Mouse (Mus musculus): Measurements from ENCODE around the gene Galns. TPM values are rescaled to one million over a fixed set of nuclear protein-coding genes. Genes with fewer than 3 reads are reported as not detected.

Galns gene
- polyA plus RNA-seq, 1 experiment = 0.07 TPM

DNA sequence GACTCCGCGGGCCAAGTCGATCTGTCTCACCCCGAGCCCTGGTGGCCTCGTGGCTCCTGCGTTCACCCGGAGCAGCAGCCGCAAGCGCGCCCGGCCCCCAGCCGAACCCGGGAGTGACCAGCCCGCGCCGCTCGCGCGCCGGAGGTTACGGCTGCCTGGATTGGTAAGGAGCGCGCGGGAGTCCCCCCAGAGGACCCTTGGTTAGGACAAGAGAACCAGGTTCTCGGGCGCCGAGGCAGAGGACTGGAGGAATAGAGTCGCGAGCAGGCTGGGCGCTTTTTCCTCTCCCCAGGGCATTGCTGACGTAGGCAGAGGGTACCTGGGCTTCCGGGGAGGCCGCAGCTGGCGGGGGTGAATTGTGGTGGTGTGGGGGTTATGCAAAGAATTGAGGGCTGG lies 43.2 kb downstream of the Galns start:
- Histone ChIP-seq H3K4me1 (ENCODE audit: control insufficient read depth) (peaks cover 73% of the 10 kb centered on the region), H3K9me3 (ENCODE audit: control insufficient read depth, low read length) (no peaks in the 10 kb centered on the region; the same call in 1 of the 2 replicates), H3K27me3 (ENCODE audit: control insufficient read depth) (no peaks in the 10 kb centered on the region; the same call in 1 of the 2 replicates), H3K36me3 (ENCODE audit: control insufficient read depth) (peaks cover 45% of the 10 kb centered on the region), H3K4me3 (replicated peaks) (peak overlapping the region; percentile 82)
- TF ChIP-seq TAL1 (IDR thresholded peaks at IDR 0.05; ENCODE audit: low read length) (no peak), GATA1 (IDR thresholded peaks at IDR 0.05; ENCODE audit: low read length) (no peak)

DNA sequence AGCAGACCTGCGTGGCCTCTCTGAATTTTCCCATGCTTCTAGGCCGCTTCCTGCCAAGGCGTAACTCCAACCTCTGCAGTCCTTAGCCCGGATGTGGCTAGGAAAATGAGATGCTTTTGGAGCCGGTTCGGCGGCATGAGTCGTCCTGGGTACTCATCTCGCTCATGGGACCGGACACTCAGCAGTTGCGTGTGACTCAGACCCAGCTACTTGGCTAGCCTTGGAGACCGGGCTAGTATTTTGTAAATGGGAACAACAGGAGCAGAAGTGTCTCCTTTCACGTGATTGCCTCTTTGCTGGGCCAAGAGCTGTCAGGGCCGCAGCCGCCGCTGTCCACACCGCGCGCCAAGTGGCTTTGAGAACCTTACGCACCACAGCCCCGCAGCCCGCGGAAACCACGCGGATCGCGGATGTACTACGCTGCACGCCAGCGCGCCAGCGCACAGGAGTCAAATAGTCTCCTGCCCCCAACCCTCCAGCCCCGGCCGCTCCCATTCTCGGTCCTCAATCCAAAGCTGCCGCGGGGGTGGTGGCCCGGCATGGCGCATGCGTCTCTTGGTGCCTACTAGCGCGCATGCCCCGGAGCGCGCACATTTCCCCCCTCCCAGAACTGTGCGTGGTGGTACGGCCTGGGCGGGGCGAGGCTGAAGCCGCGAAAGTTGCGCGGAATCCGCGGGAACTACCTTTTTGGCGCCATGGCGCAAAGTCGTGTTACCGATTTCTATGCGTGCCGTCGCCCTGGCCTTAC lies 43.7 kb downstream of the Galns start, which contains the start of gene Cdt1:
Cdt1 (plus strand) TSS at position 655 of the 748 bp plus-strand sequence.
- Histone ChIP-seq H3K27me3 (ENCODE audit: control insufficient read depth) (no peaks in the 10 kb centered on the region; the same call in 1 of the 2 replicates), H3K9me3 (ENCODE audit: control insufficient read depth, low read length) (no peaks in the 10 kb centered on the region; the same call in 1 of the 2 replicates), H3K4me1 (ENCODE audit: control insufficient read depth) (peaks cover 68% of the 10 kb centered on the region), H3K36me3 (ENCODE audit: control insufficient read depth) (peaks cover 39% of the 10 kb centered on the region), H3K4me3 (replicated peaks) (peak within 1 kb of the TSS; percentile 82)
- no peak for TF ChIP-seq TAL1 (IDR thresholded peaks at IDR 0.05; ENCODE audit: low read length)
- no peak for TF ChIP-seq GATA1 (IDR thresholded peaks at IDR 0.05; ENCODE audit: low read length)

DNA sequence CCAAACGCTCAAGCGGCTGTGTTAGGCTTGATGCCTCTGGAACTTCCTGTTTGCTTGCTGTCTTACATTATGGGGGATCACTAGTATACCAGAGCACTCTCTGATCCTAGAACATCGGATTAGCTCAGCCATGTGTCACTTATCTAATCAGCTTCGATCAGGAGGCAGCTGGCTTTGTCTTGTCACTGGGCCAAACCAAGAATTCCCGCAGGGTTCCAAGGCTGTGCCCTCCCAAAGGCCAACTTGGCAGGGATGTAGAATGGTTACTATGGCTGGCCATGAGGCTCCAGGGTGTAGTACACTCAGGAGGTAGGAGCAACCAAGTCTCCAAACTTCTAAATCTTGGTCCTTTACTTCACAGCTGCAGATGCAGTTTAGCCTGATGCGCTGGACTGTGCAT lies 44.5 kb downstream of the Galns start:
- Histone ChIP-seq H3K4me1 (ENCODE audit: control insufficient read depth) (peaks cover 60% of the 10 kb centered on the region), H3K4me3 (replicated peaks) (peak overlapping the region; percentile 82), H3K9me3 (ENCODE audit: control insufficient read depth, low read length) (no peaks in the 10 kb centered on the region; the same call in 1 of the 2 replicates), H3K27me3 (ENCODE audit: control insufficient read depth) (no peaks in the 10 kb centered on the region; the same call in 1 of the 2 replicates), H3K36me3 (ENCODE audit: control insufficient read depth) (peaks cover 31% of the 10 kb centered on the region)
- peak; percentile 57; the same call in 2 of the 3 replicates for TF ChIP-seq TAL1 (IDR thresholded peaks at IDR 0.05; ENCODE audit: low read length)
- peak; percentile 73 for TF ChIP-seq GATA1 (IDR thresholded peaks at IDR 0.05; ENCODE audit: low read length)

DNA sequence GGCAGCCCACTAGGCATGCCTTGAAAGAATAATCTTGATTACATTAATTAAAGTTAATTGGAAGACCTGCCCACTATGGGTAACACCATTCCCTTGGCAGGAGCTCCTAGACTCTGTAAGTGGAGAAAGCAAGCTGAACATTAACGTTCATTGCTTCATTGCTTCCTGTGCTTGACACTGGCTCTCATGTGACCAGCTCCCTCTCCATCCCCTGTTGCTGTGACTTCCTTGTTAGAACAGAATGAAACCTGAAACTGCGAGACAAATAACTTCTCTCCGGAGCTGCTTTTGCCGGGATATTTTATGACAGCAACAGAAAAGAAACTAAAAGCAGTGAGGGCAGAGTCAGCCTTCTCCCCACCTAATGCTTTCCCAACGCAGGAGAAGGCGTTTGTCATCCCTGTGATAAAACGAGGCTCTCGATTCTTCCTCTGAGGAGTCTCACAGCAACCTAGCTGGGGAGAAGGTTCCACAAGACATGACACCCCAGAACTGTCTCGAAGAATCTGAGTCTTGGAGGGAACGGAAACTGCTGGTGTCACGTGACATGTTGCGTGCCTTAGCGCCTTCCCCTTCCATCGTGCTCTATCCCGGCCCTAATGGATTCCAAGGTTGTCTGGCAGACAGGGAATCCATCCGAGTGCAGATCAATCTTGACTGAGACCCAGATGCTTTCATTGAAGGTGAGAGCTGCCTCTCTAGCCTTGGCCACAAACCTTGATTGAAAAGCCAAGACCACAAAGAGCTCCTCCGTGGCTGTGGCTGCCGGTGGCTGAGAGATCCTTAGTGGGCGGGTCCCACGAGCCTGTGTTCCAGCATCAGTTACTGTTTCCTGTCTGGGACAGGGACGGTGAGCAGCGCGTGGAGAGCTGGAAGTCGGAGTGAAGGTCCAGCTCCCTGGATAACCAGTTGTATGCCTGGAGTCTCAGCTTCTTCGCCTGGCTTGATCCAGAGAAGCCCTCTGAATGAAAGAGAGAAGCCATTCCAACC lies 46.6 kb downstream of the Galns start:
- H3K4me3 ChIP-seq (replicated peaks) = no peak overlapping the region
- no peak for TF ChIP-seq TAL1 (IDR thresholded peaks at IDR 0.05; ENCODE audit: low read length)
- no peak for TF ChIP-seq GATA1 (IDR thresholded peaks at IDR 0.05; ENCODE audit: low read length)
- H3K4me1 ChIP-seq (ENCODE audit: control insufficient read depth) = peaks cover 42% of the 10 kb centered on the region

DNA sequence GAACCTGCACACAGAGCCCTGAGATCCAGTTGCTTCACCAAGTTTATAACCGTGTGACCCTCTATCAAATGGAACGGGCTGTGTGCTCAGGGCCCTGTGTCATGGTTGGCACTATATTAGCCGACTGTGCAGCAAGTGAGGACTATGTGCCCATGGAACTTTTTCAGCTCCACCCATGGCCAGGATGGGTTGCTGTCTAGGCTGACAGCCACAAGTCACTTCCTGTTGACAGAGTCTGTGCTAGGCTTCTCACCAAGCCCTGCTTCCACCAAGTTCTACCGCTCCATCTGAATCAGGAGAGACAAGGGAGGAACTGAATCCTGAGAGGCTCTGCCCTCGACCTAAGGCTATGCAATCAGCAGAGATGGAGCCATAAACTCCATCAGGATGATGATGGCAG lies 50.1 kb downstream of the Galns start:
- Histone ChIP-seq H3K9me3 (ENCODE audit: control insufficient read depth, low read length) (no peaks in the 10 kb centered on the region), H3K27me3 (ENCODE audit: control insufficient read depth) (no peaks in the 10 kb centered on the region), H3K4me3 (replicated peaks) (no peak overlapping the region), H3K36me3 (ENCODE audit: control insufficient read depth) (no peaks in the 10 kb centered on the region; the same call in 1 of the 2 replicates), H3K4me1 (ENCODE audit: control insufficient read depth) (peaks cover 43% of the 10 kb centered on the region)
- TF ChIP-seq GATA1 (IDR thresholded peaks at IDR 0.05; ENCODE audit: low read length) (no peak), TAL1 (IDR thresholded peaks at IDR 0.05; ENCODE audit: low read length) (no peak)

More for the DNA sequence above, 46.6 kb downstream of the Galns start:
- H3K9me3 ChIP-seq (ENCODE audit: control insufficient read depth, low read length) = no peaks in the 10 kb centered on the region
- H3K36me3 ChIP-seq (ENCODE audit: control insufficient read depth) = peaks cover 10% of the 10 kb centered on the region
- no peaks in the 10 kb centered on the region for H3K27me3 ChIP-seq (ENCODE audit: control insufficient read depth)

DNA sequence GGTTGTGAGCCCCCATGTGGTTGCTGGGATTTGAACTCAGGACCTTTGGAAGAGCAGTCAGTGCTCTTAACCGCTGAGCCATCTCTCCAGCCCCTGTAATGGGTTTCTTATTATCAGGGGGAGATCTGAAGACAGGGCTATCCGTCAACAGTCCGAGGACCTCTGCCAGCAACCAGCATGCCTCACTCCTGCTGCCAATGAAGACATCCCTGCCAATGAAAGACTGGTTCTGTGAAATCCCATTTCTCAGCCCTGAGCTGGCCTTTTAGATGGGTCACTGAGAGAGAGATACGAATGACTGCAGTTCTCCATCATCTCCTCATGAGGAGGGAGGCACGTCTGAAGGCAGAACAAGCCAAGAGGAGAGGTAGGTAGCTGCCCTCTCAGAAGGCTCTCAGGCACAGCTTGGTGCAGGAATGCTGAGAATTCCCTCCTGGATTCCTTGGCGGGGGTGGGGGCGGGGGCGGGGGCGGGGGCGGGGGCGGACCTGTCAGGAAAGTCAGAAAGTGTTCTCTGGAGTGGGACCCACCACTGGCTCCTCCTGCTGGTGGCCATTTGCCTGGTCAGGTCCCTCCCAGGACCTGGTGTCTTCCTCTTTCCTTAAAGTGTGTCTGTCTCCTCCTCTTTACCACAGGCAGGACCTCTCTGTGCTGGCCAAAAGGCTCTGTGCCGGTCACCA lies 52.5 kb downstream of the Galns start:
- peaks cover 42% of the 10 kb centered on the region for H3K4me1 ChIP-seq (ENCODE audit: control insufficient read depth)

DNA sequence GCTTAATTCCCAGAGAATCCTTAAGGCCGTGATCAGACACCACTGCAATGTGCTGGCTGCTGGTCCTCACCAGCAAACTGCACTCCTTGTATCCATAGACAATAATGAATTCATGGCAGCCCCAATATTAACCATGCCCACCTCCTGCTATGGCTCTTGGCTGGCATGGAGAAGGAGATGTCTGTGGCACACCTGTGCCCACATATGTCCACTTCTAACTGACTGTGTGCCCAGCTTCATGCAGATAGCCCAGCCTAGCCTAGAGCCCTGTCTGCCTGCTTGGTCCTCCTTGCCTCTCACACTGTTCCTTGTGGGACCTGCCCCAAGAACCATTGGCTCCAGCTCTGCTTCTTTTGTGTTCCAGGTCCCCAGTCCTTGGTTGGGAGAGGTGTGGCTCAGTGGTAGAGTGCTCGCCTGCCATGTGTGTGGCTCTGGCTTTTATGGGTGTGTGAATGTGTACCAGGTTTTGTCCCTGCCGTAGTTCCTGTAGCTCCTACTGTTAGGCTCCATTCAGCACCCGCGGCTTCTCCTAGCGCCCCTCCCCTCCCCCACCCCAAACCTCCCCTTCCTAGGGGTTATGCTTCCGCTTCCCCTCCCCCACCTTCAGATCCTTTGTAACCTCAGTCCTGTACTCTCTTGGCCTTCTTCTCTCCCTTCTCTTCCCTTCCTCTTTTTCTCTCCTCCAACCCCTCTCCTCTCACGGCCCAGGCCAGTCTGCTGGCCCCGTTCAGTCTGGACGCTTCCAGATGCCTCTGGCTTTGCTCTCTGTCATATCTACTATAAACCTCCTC lies 53.8 kb downstream of the Galns start:
- peaks cover 51% of the 10 kb centered on the region for H3K4me1 ChIP-seq (ENCODE audit: control insufficient read depth)
- H3K4me3 ChIP-seq (replicated peaks) = no peak overlapping the region
- H3K36me3 ChIP-seq (ENCODE audit: control insufficient read depth) = no peaks in the 10 kb centered on the region; the same call in 1 of the 2 replicates
- no peaks in the 10 kb centered on the region for H3K27me3 ChIP-seq (ENCODE audit: control insufficient read depth)
- TF ChIP-seq TAL1 (IDR thresholded peaks at IDR 0.05; ENCODE audit: low read length) (no peak), GATA1 (IDR thresholded peaks at IDR 0.05; ENCODE audit: low read length) (no peak)
- H3K9me3 ChIP-seq (ENCODE audit: control insufficient read depth, low read length) = no peaks in the 10 kb centered on the region

More for the DNA sequence above, 52.5 kb downstream of the Galns start:
- no peaks in the 10 kb centered on the region for H3K27me3 ChIP-seq (ENCODE audit: control insufficient read depth)
- H3K36me3 ChIP-seq (ENCODE audit: control insufficient read depth) = no peaks in the 10 kb centered on the region; the same call in 1 of the 2 replicates
- no peak overlapping the region for H3K4me3 ChIP-seq (replicated peaks)
- TF ChIP-seq GATA1 (IDR thresholded peaks at IDR 0.05; ENCODE audit: low read length) (no peak), TAL1 (IDR thresholded peaks at IDR 0.05; ENCODE audit: low read length) (no peak)
- H3K9me3 ChIP-seq (ENCODE audit: control insufficient read depth, low read length) = no peaks in the 10 kb centered on the region

All from erythroblast, embryonic 14.5 days (primary cell).